Mouse (Mus musculus) forelimb bud, embryonic 11.5 days (tissue): ENCODE measurements around the gene Ralgapb.

ENCODE experiments used
- DNase-seq: peaks from one replicate; pipeline ENCODE4 v3.0.0-alpha.2; 2012; ENCODE audit warnings: low read depth, low spot score

Gene Ralgapb

GRCm38 (mm10) chr2:158518583-158518982 is 108.9 kb downstream of the Ralgapb start:
- no peak for DNase-seq

- DNase-seq, result no peak
Measured at GRCm38 (mm10) chr2:158519071-158519470, 109.4 kb downstream of the Ralgapb start.

- DNase-seq, result no peak
Measured at GRCm38 (mm10) chr2:158519800-158520199, 110.2 kb downstream of the Ralgapb start.

- DNase-seq, result no peak
Measured at GRCm38 (mm10) chr2:158523060-158523459, 113.4 kb downstream of the Ralgapb start.

GRCm38 (mm10) chr2:158524129-158524860 is 114.6 kb downstream of the Ralgapb start:
- no peak for DNase-seq

GRCm38 (mm10) chr2:158534090-158534489 is 124.4 kb downstream of the Ralgapb start:
- DNase-seq, result peak; percentile 53

- DNase-seq, result no peak
Measured at GRCm38 (mm10) chr2:158534559-158534958, 124.9 kb downstream of the Ralgapb start.

GRCm38 (mm10) chr2:158539433-158540305 is 130.0 kb downstream of the Ralgapb start:
- peak; percentile 10 for DNase-seq

- no peak for DNase-seq
Measured at GRCm38 (mm10) chr2:158541286-158541685, 131.6 kb downstream of the Ralgapb start.

GRCm38 (mm10) chr2:158545266-158545665 is 135.6 kb downstream of the Ralgapb start:
- DNase-seq, result no peak

- peak; percentile 79 for DNase-seq
Measured at GRCm38 (mm10) chr2:158546751-158547150, 137.1 kb downstream of the Ralgapb start.
